Mouse (Mus musculus): ENCODE measurements around the gene Ppcdc. TPM values are rescaled to one million over a fixed set of nuclear protein-coding genes. Genes with fewer than 3 reads are reported as not detected.

Ppcdc gene
- total RNA-seq (2023): 69.4 TPM

DNA sequence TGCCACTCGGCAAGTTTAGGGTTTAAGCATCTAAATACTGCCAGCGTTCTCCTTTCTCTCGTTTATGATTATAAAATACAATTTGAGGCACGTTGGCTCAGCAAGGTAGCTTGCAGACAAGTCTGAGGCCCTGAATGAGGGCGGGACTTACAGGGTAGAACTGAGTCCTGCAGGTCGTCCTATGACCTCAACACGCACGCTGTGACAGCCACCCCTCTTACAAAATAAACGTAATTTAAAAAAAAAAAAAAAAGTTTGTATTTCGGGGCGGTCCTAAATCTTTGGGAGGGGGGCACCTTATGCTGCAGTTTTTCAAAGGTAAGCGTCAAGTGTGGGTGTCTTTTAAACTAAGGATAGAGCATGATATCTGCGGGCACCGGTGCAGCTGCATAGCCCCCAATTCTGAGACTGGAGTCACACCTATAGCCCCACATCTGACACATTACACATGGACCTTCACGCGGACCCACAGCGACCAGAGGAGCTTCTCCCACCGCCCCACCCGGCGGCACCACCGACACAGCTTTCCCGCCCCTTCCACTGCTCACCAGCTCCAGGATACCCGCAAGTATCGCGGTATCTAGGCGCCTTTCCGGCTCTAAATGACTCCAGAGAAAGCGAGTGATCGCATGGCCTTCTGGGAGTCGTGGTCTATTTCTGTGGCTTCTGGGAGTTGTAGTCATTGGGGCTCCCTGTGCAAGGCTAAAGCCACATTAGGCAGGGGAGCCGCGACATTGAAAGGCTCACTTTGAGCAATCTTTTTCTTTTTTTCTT, at the start of gene Ppcdc:
TSS of gene Ppcdc (minus strand) at position 603 of the 774 bp plus-strand sequence.

DNA sequence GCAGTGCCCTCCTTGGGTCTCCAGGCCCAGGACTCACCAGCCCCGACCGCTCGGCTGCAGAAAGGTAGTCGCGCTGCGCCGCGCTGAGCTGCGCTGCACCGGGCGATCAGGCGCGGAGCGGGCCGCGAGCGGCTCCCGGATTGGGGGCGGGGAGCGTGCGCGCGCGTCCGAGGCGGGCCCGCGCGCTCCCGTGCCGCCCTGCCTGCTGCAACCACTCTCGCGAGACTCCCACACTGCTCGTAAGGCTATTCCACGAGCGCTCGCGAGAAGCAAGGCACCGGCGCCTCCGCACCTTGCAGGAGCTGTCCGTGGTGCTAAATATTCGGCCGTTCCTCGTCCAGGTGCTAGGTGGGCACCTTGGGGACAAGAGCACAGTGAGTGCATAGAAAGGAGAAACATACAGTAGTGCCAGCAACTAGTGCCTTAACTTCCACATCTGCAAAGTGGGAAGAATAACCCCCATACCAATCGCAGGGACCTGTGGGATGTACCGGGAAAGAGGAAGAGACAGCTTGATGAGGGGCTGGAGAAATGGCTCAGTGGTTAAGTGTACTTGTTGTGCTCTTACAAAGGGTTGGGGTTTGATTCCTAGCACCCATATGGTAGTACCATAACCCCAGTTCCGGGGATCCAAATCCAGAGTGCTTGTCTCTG, 28.1 kb upstream of the Ppcdc start, which contains the start of gene Scamp5:
TSS of gene Scamp5 (minus strand) at position 165 of the 654 bp plus-strand sequence.

Other genes with a start within 250 kb of the Ppcdc start
- not detected for gene Trcg1, start 203.6 kb downstream of the Ppcdc start, total RNA-seq (2023)
- gene 1700017B05Rik, start 177.5 kb downstream of the Ppcdc start, total RNA-seq (2023): 97.8 TPM
- 0.24 TPM for gene Scamp5, start 27.9 kb upstream of the Ppcdc start, total RNA-seq (2023)
- gene Rpp25, start 63.9 kb upstream of the Ppcdc start, total RNA-seq (2023): not detected
- gene Cox5a, start 81.2 kb upstream of the Ppcdc start, total RNA-seq (2023): 87.1 TPM
- gene Fam219b, start 97.4 kb upstream of the Ppcdc start, total RNA-seq (2023): 16.4 TPM
- 11.8 TPM for gene Mpi, start 112.6 kb upstream of the Ppcdc start, total RNA-seq (2023)
- gene Scamp2, start 120.8 kb upstream of the Ppcdc start, total RNA-seq (2023): 66.6 TPM
- 72.4 TPM for gene Ulk3, start 149.3 kb upstream of the Ppcdc start, total RNA-seq (2023)
- gene Cplx3, start 166.2 kb upstream of the Ppcdc start, total RNA-seq (2023): not detected
- gene Lman1l, start 180.7 kb upstream of the Ppcdc start, total RNA-seq (2023): 1.3 TPM
- gene Csk, start 213.5 kb upstream of the Ppcdc start, total RNA-seq (2023): 333 TPM
- not detected for gene Cyp1a2, start 243.6 kb upstream of the Ppcdc start, total RNA-seq (2023)
- not detected for gene Cyp1a1, start 247.8 kb upstream of the Ppcdc start, total RNA-seq (2023)

All from CD4-positive naive resting alpha-beta T cell, adult 57 days (primary cell).